Mouse (Mus musculus) embryo, embryonic 11.5 days (tissue): ENCODE results near the gene Tead1.

Experiments
- DNase-seq: peaks from one replicate; pipeline ENCODE4 v3.0.0-alpha.2; 2012; ENCODE audit warnings: low read depth, low spot score

The Tead1 gene

GRCm38 (mm10) chr7:112776670-112777069 is 97.6 kb downstream of the Tead1 start:
- no peak for DNase-seq

GRCm38 (mm10) chr7:112779636-112780035 is 100.5 kb downstream of the Tead1 start:
- DNase-seq = no peak

- DNase-seq = no peak
Observed at GRCm38 (mm10) chr7:112780910-112781309, 101.8 kb downstream of the Tead1 start.

- DNase-seq = no peak
Observed at GRCm38 (mm10) chr7:112781987-112782386, 102.9 kb downstream of the Tead1 start.

- DNase-seq = no peak
Observed at GRCm38 (mm10) chr7:112784278-112784677, 105.2 kb downstream of the Tead1 start.

- DNase-seq = no peak
Observed at GRCm38 (mm10) chr7:112785271-112785670, 106.2 kb downstream of the Tead1 start.

- DNase-seq = no peak
Observed at GRCm38 (mm10) chr7:112786556-112787225, 107.6 kb downstream of the Tead1 start.

GRCm38 (mm10) chr7:112787281-112787680 is 108.2 kb downstream of the Tead1 start:
- DNase-seq = no peak

- DNase-seq = no peak
Observed at GRCm38 (mm10) chr7:112788321-112788751, 109.2 kb downstream of the Tead1 start.

- DNase-seq = no peak
Observed at GRCm38 (mm10) chr7:112789693-112790092, 110.6 kb downstream of the Tead1 start.

- DNase-seq = no peak
Observed at GRCm38 (mm10) chr7:112790334-112790733, 111.2 kb downstream of the Tead1 start.

- DNase-seq = no peak
Observed at GRCm38 (mm10) chr7:112792679-112793078, 113.6 kb downstream of the Tead1 start.

- no peak for DNase-seq
Observed at GRCm38 (mm10) chr7:112793903-112794302, 114.8 kb downstream of the Tead1 start.

GRCm38 (mm10) chr7:112794481-112794880 is 115.4 kb downstream of the Tead1 start:
- DNase-seq = no peak

- DNase-seq = no peak
Observed at GRCm38 (mm10) chr7:112797526-112798321, 118.6 kb downstream of the Tead1 start.

GRCm38 (mm10) chr7:112801706-112802105 is 122.6 kb downstream of the Tead1 start:
- no peak for DNase-seq

GRCm38 (mm10) chr7:112806718-112807400 is 127.7 kb downstream of the Tead1 start:
- DNase-seq = no peak

- DNase-seq = peak; percentile 50
Observed at GRCm38 (mm10) chr7:112807401-112807751, 128.3 kb downstream of the Tead1 start.

- DNase-seq = no peak
Observed at GRCm38 (mm10) chr7:112810752-112811151, 131.6 kb downstream of the Tead1 start.

GRCm38 (mm10) chr7:112812037-112812775 is 133.1 kb downstream of the Tead1 start:
- DNase-seq = no peak

- DNase-seq = no peak
Observed at GRCm38 (mm10) chr7:112813163-112813562, 134.0 kb downstream of the Tead1 start.
